8 mouse cellular contexts compared by ENCODE assay signal in the genomic region with DNA sequence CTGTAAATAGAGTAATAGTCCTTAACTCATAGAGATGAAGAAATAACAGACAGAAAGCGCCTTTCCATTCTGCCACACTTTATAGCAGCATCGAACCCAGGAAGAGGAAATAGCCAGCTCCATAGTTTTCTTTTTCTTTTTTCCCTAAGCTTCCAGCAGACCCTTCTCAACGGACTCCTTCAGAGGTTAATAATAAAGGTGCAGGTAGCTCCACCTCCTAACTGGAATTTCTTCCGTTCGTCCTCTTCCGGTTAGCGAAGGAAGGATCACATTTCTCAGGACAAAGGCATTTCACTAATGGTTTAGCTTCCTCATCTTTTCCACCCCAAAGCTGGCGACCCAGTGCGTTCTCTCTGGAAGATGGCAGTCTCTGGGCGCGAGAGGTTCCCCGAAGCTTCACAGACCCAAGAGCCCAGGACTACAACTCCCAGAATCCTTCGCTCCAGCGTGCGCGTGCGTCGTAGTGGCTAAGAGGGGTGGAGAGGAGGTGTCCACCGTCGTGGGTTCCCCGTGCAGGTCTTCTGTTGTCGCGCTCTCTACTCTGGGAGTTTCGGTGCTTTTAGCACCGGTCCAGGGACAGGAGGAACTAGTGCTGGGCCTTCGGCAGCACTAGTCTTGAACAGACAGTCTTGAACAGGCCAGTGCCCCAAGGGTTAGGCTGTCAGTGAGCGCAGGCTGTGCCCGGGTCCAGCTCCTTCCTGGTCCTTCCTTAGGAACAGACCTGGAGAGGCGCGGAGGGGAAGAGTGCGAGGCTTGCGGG. TPM values are rescaled to one million over a fixed set of nuclear protein-coding genes. Genes with fewer than 3 reads are reported as not detected.
DNase-seq lines count a peak whose midpoint lies in the region; ATAC-seq lines count a peak whose summit lies in the region.

Gene Pex26 (plus strand): TSS at position 254 of the 760 bp plus-strand sequence.

- no peaks in the 10 kb centered on the region for H3K9me3 ChIP-seq in heart, embryonic 14.5 days (ENCODE audit: control insufficient read depth, low read length)
- H3K9me3 ChIP-seq in liver, embryonic 13.5 days (replicated peaks) = no peaks in the 10 kb centered on the region
- H3K9me3 ChIP-seq in stomach, embryonic 16.5 days (replicated peaks; ENCODE audit: control insufficient read depth, low read length) = no peaks in the 10 kb centered on the region

- ATAC-seq in heart, embryonic 14.5 days (ENCODE audit: insufficient number of reproducible peaks, insufficient read depth, low FRiP score, low read depth) = peak; percentile 84
- ATAC-seq in liver, embryonic 13.5 days (ENCODE audit: low read depth) = peak; percentile 87
- peak; percentile 85 for ATAC-seq in stomach, embryonic 16.5 days (ENCODE audit: insufficient read depth, low FRiP score)

- DNase-seq in CD4-positive, CD25-positive, alpha-beta regulatory T cell, adult 2 months (ENCODE audit: low read depth, low spot score) = peak; percentile 96
- peak; percentile 79 for DNase-seq in fibroblast of lung, adult 2 months (ENCODE audit: low read depth)
- DNase-seq in kidney, postnatal 14 days = peak; percentile 93
- DNase-seq in liver, embryonic 13.5 days = peak; percentile 87
- DNase-seq in neural tube, embryonic 10.5 days (ENCODE audit: extremely low spot score, low spot score) = peak; percentile 94

- H3K36me3 ChIP-seq in heart, embryonic 14.5 days (ENCODE audit: control insufficient read depth, insufficient read depth, low read length) = peaks cover 25% of the 10 kb centered on the region
- H3K36me3 ChIP-seq in liver, embryonic 13.5 days = peaks cover 13% of the 10 kb centered on the region; the same call in 1 of the 2 replicates
- H3K36me3 ChIP-seq in stomach, embryonic 16.5 days (ENCODE audit: control insufficient read depth, insufficient read depth, low read length) = peaks cover 10% of the 10 kb centered on the region

- no peaks in the 10 kb centered on the region; the same call in 1 of the 2 replicates for H3K4me1 ChIP-seq in brown adipose tissue, adult 24 weeks (ENCODE audit: control insufficient read depth, insufficient read depth, insufficient read length, low read length)
- H3K4me1 ChIP-seq in heart, embryonic 14.5 days (ENCODE audit: control insufficient read depth in 2 of 2, insufficient read depth in 2 of 2, low read length in 2 of 2) = peaks cover 4 to 17% of the 10 kb centered on the region in 2 experiments
- peaks cover 27% of the 10 kb centered on the region for H3K4me1 ChIP-seq in liver, embryonic 13.5 days (replicated peaks)
- H3K4me1 ChIP-seq in stomach, embryonic 16.5 days (ENCODE audit: control insufficient read depth, insufficient read depth, low read length) = peaks cover 19% of the 10 kb centered on the region

- peak within 1 kb of the TSS; percentile 82 for H3K9ac ChIP-seq in heart, embryonic 14.5 days (ENCODE audit: low read length)
- H3K9ac ChIP-seq in liver, embryonic 13.5 days = peak within 1 kb of the TSS; percentile 79
- peak within 1 kb of the TSS; percentile 87 for H3K9ac ChIP-seq in stomach, embryonic 16.5 days (ENCODE audit: low read length)

- no peaks in the 10 kb centered on the region for H3K27me3 ChIP-seq in heart, embryonic 14.5 days (ENCODE audit: control insufficient read depth, insufficient read depth, low read length)
- H3K27me3 ChIP-seq in liver, embryonic 13.5 days = no peaks in the 10 kb centered on the region
- H3K27me3 ChIP-seq in stomach, embryonic 16.5 days (ENCODE audit: control insufficient read depth, insufficient read depth, low read length) = no peaks in the 10 kb centered on the region

- H3K4me3 ChIP-seq in brown adipose tissue, adult 24 weeks (ENCODE audit: insufficient read depth, low read depth, low read length) = peak within 1 kb of the TSS; percentile 82
- H3K4me3 ChIP-seq in heart, embryonic 14.5 days (ENCODE audit: control insufficient read depth in 1 of 2, insufficient read depth in 1 of 2, low read depth in 1 of 2, low read length in 2 of 2) = peak within 1 kb of the TSS; percentile 56 to 75
- peak within 1 kb of the TSS; percentile 76 for H3K4me3 ChIP-seq in liver, embryonic 13.5 days (replicated peaks)
- H3K4me3 ChIP-seq in stomach, embryonic 16.5 days (replicated peaks; ENCODE audit: low read length) = peak within 1 kb of the TSS; percentile 84

- WGBS in heart, embryonic 14.5 days = 2% methylated on average over 32 of the region's 32 CpGs
- 1% methylated on average over 32 of the region's 32 CpGs for WGBS in liver, embryonic 13.5 days (ENCODE audit: insufficient replicate concordance)
- 2% methylated on average over 32 of the region's 32 CpGs for WGBS in stomach, embryonic 16.5 days

- H3K27ac ChIP-seq in brown adipose tissue, adult 24 weeks (replicated peaks; ENCODE audit: low read depth, low read length) = peak within 1 kb of the TSS; percentile 74
- H3K27ac ChIP-seq in heart, embryonic 14.5 days (replicated peaks in 1 of 2; ENCODE audit: control insufficient read depth in 1 of 2, insufficient read depth in 1 of 2, low read depth in 2 of 2, low read length in 2 of 2) = peak within 1 kb of the TSS; percentile 56 to 62; a peak in 3 of 4 replicates
- peak within 1 kb of the TSS; percentile 35; the same call in 1 of the 2 replicates for H3K27ac ChIP-seq in liver, embryonic 13.5 days
- peak within 1 kb of the TSS; percentile 90 for H3K27ac ChIP-seq in stomach, embryonic 16.5 days (ENCODE audit: low read length)

- H3K4me2 ChIP-seq in heart, embryonic 14.5 days (ENCODE audit: low read length) = peak within 1 kb of the TSS; percentile 99
- peak within 1 kb of the TSS; percentile 98 for H3K4me2 ChIP-seq in liver, embryonic 13.5 days
- peak within 1 kb of the TSS; percentile 93 for H3K4me2 ChIP-seq in stomach, embryonic 16.5 days (ENCODE audit: low read depth, low read length)

RNA-seq across cellular contexts. Expression of gene Pex26, which starts in this region (rescaled TPM):
- polyA plus RNA-seq in brown adipose tissue, adult 24 weeks (2012; ENCODE audit: insufficient read depth, insufficient read length, missing spikeins) = 3.9 and 4.1 TPM in 2 replicates
- polyA plus RNA-seq in heart, embryonic 14.5 days (2014; fragmentation: Nextera tagmentation; extraction: Ambion mirVana) = 3.0 and 5.9 TPM in 2 replicates
- 2.9 and 3.3 TPM in 2 replicates for polyA plus RNA-seq in liver, embryonic 13.5 days (2015; fragmentation: Nextera tagmentation; extraction: Ambion mirVana)
- 14.0 and 14.6 TPM in 2 replicates for polyA plus RNA-seq in stomach, embryonic 16.5 days (2015; fragmentation: Nextera tagmentation; extraction: Ambion mirVana)

Comparison
In these comparisons a context has a peak if more than half of its experiments do, and no peak if none do; other contexts are left out.
1. Peak in every context shown above with its lines: DNase-seq, ATAC-seq, H3K4me3 ChIP-seq and H3K27ac ChIP-seq.
2. H3K27ac ChIP-seq: peak in every context shown above with its lines; median percentile 90 in stomach, embryonic 16.5 days; 74 in brown adipose tissue, adult 24 weeks; 59 in heart, embryonic 14.5 days; 35 in liver, embryonic 13.5 days.